Mouse (Mus musculus) embryonic fibroblast, embryonic 13.5 days (primary cell): ENCODE results near the gene Pxylp1. TPM values are rescaled to one million over a fixed set of nuclear protein-coding genes. Genes with fewer than 3 reads are reported as not detected.

Source experiments
- H3K27ac ChIP-seq: 2 replicates; pipeline ENCODE4 v1.5.1; 2012; ENCODE audit warnings: low read length, control low read depth, inconsistent platforms; ENCODE audit not compliant: insufficient read depth
- H3K4me1 ChIP-seq: 2 replicates; pipeline ENCODE4 v1.6.1; 2011; ENCODE audit warnings: low read length; ENCODE audit not compliant: control insufficient read depth, insufficient read depth
- H3K4me3 ChIP-seq: 2 replicates; pipeline ENCODE4 v1.5.1; 2011; ENCODE audit warnings: mild to moderate bottlenecking, control low read depth, low read length; ENCODE audit not compliant: insufficient read depth
- CTCF ChIP-seq: IDR thresholded peaks from 2 replicates; pipeline ENCODE4 v1.5.1; 2011; ENCODE audit warnings: mild to moderate bottlenecking, control low read depth, low read length, moderate library complexity, borderline replicate concordance; ENCODE audit not compliant: insufficient read depth
- POLR2A ChIP-seq: IDR thresholded peaks from 2 replicates; pipeline ENCODE4 v1.6.1; 2011; ENCODE audit warnings: low read depth, mild to moderate bottlenecking, control low read depth, low read length, moderate library complexity
- polyA plus RNA-seq: library from polyadenylated mRNA; stranded (reverse); fragments of >200 nt; gene quantifications from 2 replicates; pipeline ENCODE4 v1.2.4, GENCODE M21; 2011; ENCODE audit warnings: low read depth; ENCODE audit not compliant: missing spikeins, insufficient read length

Pxylp1 gene
- polyA plus RNA-seq, 1 experiment = 19.5 TPM

- Histone ChIP-seq H3K4me1 (peaks cover 5% of the 10 kb centered on the region; the same call in 1 of the 2 replicates), H3K27ac (peak overlapping the region; percentile 84), H3K4me3 (no peak overlapping the region)
- TF ChIP-seq CTCF = no peak
- no peak for TF ChIP-seq POLR2A
Observed at GRCm38 (mm10) chr9:96800131-96800825, 92.2 kb downstream of the Pxylp1 start.

GRCm38 (mm10) chr9:96797311-96797710 is 95.2 kb downstream of the Pxylp1 start:
- no peak overlapping the region for H3K27ac ChIP-seq
- TF ChIP-seq POLR2A (no peak), CTCF (no peak)
- H3K4me1 ChIP-seq = peaks cover 5% of the 10 kb centered on the region; the same call in 1 of the 2 replicates

DNA sequence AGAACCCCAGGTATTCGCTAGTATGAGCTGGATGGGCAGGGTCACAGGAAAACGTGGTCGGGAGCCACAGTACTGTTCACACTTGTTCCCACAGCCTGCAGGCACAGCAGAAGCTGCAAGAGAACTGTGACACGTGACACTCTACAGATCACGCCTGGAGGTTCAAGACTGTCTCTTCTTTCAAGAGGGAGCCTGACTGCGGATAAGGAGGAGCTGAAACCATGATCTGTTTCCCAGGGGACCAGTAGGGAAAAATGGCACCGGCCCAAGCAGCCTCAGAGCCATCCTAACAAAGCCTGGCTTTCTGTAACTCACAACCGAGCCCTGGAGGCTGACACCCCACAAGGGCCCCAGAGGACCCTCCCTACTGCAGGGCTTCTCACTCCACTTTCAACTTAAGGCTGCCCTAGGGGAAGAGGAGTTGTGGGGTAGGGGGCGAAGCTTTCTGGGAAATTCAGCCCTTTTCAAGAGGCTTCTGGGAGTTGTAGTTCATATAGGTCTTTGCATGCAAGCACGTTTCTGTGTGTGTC is 97.0 kb downstream of the Pxylp1 start:
- Histone ChIP-seq H3K4me1 (peaks cover 5% of the 10 kb centered on the region; the same call in 1 of the 2 replicates), H3K27ac (peak overlapping the region; percentile 52), H3K4me3 (no peak overlapping the region)
- TF ChIP-seq POLR2A (0 out of 2 replicates have a peak, but pooled peaks have one; percentile 14), CTCF (no peak)

More at GRCm38 (mm10) chr9:96797311-96797710, 95.2 kb downstream of the Pxylp1 start:
- H3K4me3 ChIP-seq = no peak overlapping the region

DNA sequence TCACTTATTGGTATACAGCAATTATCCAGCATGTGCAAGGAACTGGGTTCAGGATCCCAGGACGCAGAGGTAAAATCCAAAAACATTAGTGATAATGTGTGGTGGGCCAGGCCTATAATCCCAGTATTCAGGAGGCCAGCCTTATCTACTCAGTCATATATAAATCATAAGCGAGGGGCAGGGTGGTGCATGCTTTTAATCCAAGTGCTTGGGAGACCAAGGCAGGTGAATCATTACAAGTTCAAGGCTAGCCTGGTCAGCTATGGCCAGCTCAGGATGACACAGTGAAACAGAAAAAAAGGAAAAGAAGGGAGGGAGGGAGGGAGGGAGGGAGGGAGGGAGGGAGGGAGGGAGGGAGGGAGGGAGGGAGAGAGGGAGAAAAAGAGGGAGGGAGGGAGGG is 97.9 kb downstream of the Pxylp1 start:
- Histone ChIP-seq H3K4me3 (no peak overlapping the region), H3K4me1 (peaks cover 6% of the 10 kb centered on the region), H3K27ac (no peak overlapping the region)
- TF ChIP-seq POLR2A = no peak
- TF ChIP-seq CTCF = no peak

GRCm38 (mm10) chr9:96792543-96792942 is 99.9 kb downstream of the Pxylp1 start:
- peaks cover 6% of the 10 kb centered on the region for H3K4me1 ChIP-seq
- TF ChIP-seq POLR2A (no peak), CTCF (no peak)
- H3K27ac ChIP-seq = no peak overlapping the region
- no peak overlapping the region for H3K4me3 ChIP-seq

- Histone ChIP-seq H3K4me3 (no peak overlapping the region), H3K27ac (peak overlapping the region; percentile 82; the same call in 1 of the 2 replicates), H3K4me1 (peaks cover 5% of the 10 kb centered on the region)
- TF ChIP-seq CTCF (no peak), POLR2A (no peak)
Observed at GRCm38 (mm10) chr9:96790389-96791007, 102.0 kb downstream of the Pxylp1 start.

GRCm38 (mm10) chr9:96789906-96790305 is 102.6 kb downstream of the Pxylp1 start:
- Histone ChIP-seq H3K4me1 (peaks cover 4% of the 10 kb centered on the region), H3K4me3 (no peak overlapping the region)
- TF ChIP-seq POLR2A (no peak), CTCF (no peak)

DNA sequence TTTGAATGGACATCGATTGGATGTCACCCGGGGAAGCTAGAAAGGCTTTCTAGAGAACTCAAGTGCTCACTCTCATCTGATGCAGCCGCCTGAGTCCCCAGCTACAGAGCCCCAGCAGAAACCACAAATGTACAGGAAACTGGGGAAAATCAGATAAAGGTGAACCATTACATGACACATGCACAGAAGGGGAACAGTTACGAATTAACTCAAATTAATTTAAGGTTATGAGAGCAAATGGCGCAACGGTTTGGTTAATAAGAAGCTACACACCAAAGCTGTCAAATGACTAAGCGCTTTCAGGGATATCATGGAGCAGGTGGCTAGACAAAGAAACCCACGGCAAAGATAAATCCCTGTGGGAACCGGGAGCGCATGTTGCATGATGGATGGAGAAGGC is 104.7 kb downstream of the Pxylp1 start:
- TF ChIP-seq POLR2A (no peak), CTCF (no peak)
- no peak overlapping the region for H3K4me3 ChIP-seq
- peaks cover 9% of the 10 kb centered on the region for H3K4me1 ChIP-seq
- H3K27ac ChIP-seq = no peak overlapping the region

More at GRCm38 (mm10) chr9:96789906-96790305, 102.6 kb downstream of the Pxylp1 start:
- H3K27ac ChIP-seq = peak overlapping the region; percentile 82

- H3K27ac ChIP-seq = peak overlapping the region; percentile 20
- H3K4me1 ChIP-seq = peaks cover 16% of the 10 kb centered on the region
- H3K4me3 ChIP-seq = no peak overlapping the region
- TF ChIP-seq CTCF (no peak), POLR2A (no peak)
Observed at GRCm38 (mm10) chr9:96785871-96786342, 106.6 kb downstream of the Pxylp1 start.

DNA sequence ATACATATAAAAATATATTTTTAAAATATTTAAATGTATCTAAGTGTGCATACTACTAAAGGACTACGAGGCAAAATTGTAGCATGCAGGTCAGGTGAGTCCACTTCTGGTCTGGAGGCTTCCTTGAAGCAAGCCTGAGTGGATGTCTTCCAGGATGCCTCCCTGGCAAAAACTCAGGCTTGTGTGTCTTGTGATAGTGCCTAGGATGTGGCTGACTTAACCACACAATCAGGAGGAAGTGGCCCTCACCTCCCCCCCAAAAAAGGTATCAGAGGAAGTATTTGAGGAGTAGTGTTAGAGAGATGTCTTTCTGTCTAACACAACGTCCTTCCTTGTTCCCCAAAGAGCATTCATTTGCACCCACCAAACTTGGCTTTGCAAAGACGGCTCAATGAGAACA is 107.3 kb downstream of the Pxylp1 start:
- Histone ChIP-seq H3K27ac (peak overlapping the region; percentile 20; the same call in 1 of the 2 replicates), H3K4me3 (no peak overlapping the region), H3K4me1 (peaks cover 16% of the 10 kb centered on the region)
- TF ChIP-seq POLR2A (no peak), CTCF (no peak)
